Mouse (Mus musculus) yolk sac, embryonic 10.5 days (tissue): Measurements from ENCODE around the gene Gm17657.
A peak's percentile ranks its signal among the peaks of the same experiment; 100 is the strongest.

Source experiments
- DNase-seq: peaks from one replicate; pipeline ENCODE4 v3.0.0-alpha.2; 2017; ENCODE audit warnings: low spot score

Gm17657 gene

GRCm38 (mm10) chr17:29549543-29550428 lies at the start of gene Gm17657, which contains the start of gene Tbc1d22b:
Gene Gm17657, minus strand, starts transcription at chr17:29549638.
Gene Tbc1d22b, plus strand, starts transcription at chr17:29549785.
- DNase-seq = peak; percentile 94

- no peak for DNase-seq
Measured at GRCm38 (mm10) chr17:29599051-29599450, 49.6 kb upstream of the Gm17657 start.

- DNase-seq = no peak
Measured at GRCm38 (mm10) chr17:29596771-29597132, 47.3 kb upstream of the Gm17657 start.

GRCm38 (mm10) chr17:29595891-29596770 lies 46.7 kb upstream of the Gm17657 start:
- DNase-seq = no peak

- DNase-seq = no peak
Measured at GRCm38 (mm10) chr17:29589221-29589898, 39.9 kb upstream of the Gm17657 start.

GRCm38 (mm10) chr17:29586921-29587320 lies 37.5 kb upstream of the Gm17657 start:
- DNase-seq = no peak

GRCm38 (mm10) chr17:29585446-29585845 lies 36.0 kb upstream of the Gm17657 start:
- no peak for DNase-seq

GRCm38 (mm10) chr17:29584737-29585136 lies 35.3 kb upstream of the Gm17657 start:
- no peak for DNase-seq

GRCm38 (mm10) chr17:29584306-29584705 lies 34.9 kb upstream of the Gm17657 start:
- DNase-seq = no peak

- DNase-seq = no peak
Measured at GRCm38 (mm10) chr17:29583569-29583968, 34.1 kb upstream of the Gm17657 start.

- DNase-seq = peak; percentile 59
Measured at GRCm38 (mm10) chr17:29579579-29580126, 30.2 kb upstream of the Gm17657 start.

- no peak for DNase-seq
Measured at GRCm38 (mm10) chr17:29569831-29570230, 20.4 kb upstream of the Gm17657 start.

GRCm38 (mm10) chr17:29568435-29568834 lies 19.0 kb upstream of the Gm17657 start:
- DNase-seq = no peak

GRCm38 (mm10) chr17:29565521-29565920 lies 16.1 kb upstream of the Gm17657 start:
- DNase-seq = no peak

GRCm38 (mm10) chr17:29558476-29558875 lies 9.0 kb upstream of the Gm17657 start:
- no peak for DNase-seq

- DNase-seq = no peak
Measured at GRCm38 (mm10) chr17:29556893-29557292, 7.5 kb upstream of the Gm17657 start.

- DNase-seq = no peak
Measured at GRCm38 (mm10) chr17:29556456-29556855, 7.0 kb upstream of the Gm17657 start.

- no peak for DNase-seq
Measured at GRCm38 (mm10) chr17:29554176-29554575, 4.7 kb upstream of the Gm17657 start.

GRCm38 (mm10) chr17:29552162-29552732 lies 2.8 kb upstream of the Gm17657 start, which contains the start of gene Tmem217:
Gene Tmem217, minus strand, starts transcription at chr17:29552385.
- DNase-seq = no peak

- DNase-seq = no peak
Measured at GRCm38 (mm10) chr17:29551019-29551418, 1.6 kb upstream of the Gm17657 start.

GRCm38 (mm10) chr17:29548994-29549393 lies 444 bp downstream of the Gm17657 start:
- DNase-seq = no peak
